Mouse (Mus musculus): Measurements from ENCODE around the gene A630010A05Rik. TPM values are rescaled to one million over a fixed set of nuclear protein-coding genes. Genes with fewer than 3 reads are reported as not detected.
"Not testable (repeated sequence)": the region's sequence is repeated elsewhere in the genome, so short reads cannot be mapped to it uniquely, and the experiment has no call there.

A630010A05Rik gene
- not detected in 2 replicates for polyA plus RNA-seq (2012; rRNA removed)

- Histone ChIP-seq H3K4me1 (ENCODE audit: control insufficient read depth, insufficient read depth, low read length) (no peaks in the 10 kb centered on the region), H3K27ac (ENCODE audit: insufficient read depth, low read length) (no peak within 1 kb of the TSS), H3K4me3 (ENCODE audit: insufficient read depth, low read length) (no peak within 1 kb of the TSS)
- no peak for TF ChIP-seq POLR2A (IDR thresholded peaks at IDR 0.05; ENCODE audit: extremely low read depth, insufficient read depth, low read length)
- no peak for TF ChIP-seq CTCF (IDR thresholded peaks at IDR 0.05; ENCODE audit: extremely low read depth, insufficient read depth, low read length)
Measured at GRCm38 (mm10) chr16:14562017-14562416, at the start of gene A630010A05Rik. Gene A630010A05Rik, plus strand, starts transcription at chr16:14562317.

GRCm38 (mm10) chr16:14535766-14536165, 26.4 kb upstream of the A630010A05Rik start:
- H3K27ac ChIP-seq (ENCODE audit: insufficient read depth, low read length) = no peak overlapping the region

GRCm38 (mm10) chr16:14557191-14557590, 4.9 kb upstream of the A630010A05Rik start:
- not testable (repeated sequence) for H3K4me3 ChIP-seq (ENCODE audit: insufficient read depth, low read length); H3K4me1 ChIP-seq (ENCODE audit: control insufficient read depth, insufficient read depth, low read length); H3K27ac ChIP-seq (ENCODE audit: insufficient read depth, low read length)

More at GRCm38 (mm10) chr16:14535766-14536165, 26.4 kb upstream of the A630010A05Rik start:
- H3K4me1 ChIP-seq (ENCODE audit: control insufficient read depth, insufficient read depth, low read length) = no peaks in the 10 kb centered on the region
- no peak for TF ChIP-seq CTCF (IDR thresholded peaks at IDR 0.05; ENCODE audit: extremely low read depth, insufficient read depth, low read length)
- TF ChIP-seq POLR2A (IDR thresholded peaks at IDR 0.05; ENCODE audit: extremely low read depth, insufficient read depth, low read length) = no peak
- H3K4me3 ChIP-seq (ENCODE audit: insufficient read depth, low read length) = no peak overlapping the region

Other genes starting within 250 kb of the A630010A05Rik start
- gene Fopnl, start 244.9 kb upstream of the A630010A05Rik start, polyA plus RNA-seq (2012; rRNA removed) = 73.1 and 79.8 TPM in 2 replicates
- 13.1 and 15.3 TPM in 2 replicates for gene Abcc1, start 200.8 kb upstream of the A630010A05Rik start, polyA plus RNA-seq (2012; rRNA removed)

Measured in cortical plate, adult 2 months (tissue).